Mouse (Mus musculus): ENCODE measurements around the gene Snx15. TPM values are rescaled to one million over a fixed set of nuclear protein-coding genes. Genes with fewer than 3 reads are reported as not detected.
A peak's percentile ranks its signal among the peaks of the same experiment; 100 is the strongest.

The Snx15 gene
- polyA plus RNA-seq, 1 experiment from 2014 or later = 21.0 TPM

DNA sequence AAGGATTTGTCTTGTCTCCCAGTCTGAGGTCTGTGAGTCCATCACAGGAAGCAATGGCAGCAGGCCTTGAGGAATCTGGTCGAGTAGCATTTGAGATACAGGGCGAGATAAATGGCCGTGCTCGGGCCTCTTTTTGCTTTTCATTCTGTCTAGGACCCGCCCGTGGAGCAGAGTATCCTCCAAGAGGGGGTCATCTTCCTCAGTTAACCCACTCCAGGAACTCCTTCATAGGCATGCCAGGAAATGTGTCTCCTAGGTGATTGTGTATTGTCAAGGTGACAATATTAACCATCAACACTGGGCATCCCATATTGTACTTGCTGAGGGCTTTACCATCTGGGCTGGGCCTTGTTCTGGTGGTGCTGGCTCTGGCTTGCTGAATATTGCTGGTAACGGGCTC is 34.0 kb downstream of the Snx15 start, which contains the start of gene AC131692.1:
AC131692.1 (plus strand) TSS at position 301 of the 400 bp plus-strand sequence.
- Histone ChIP-seq H3K4me1 (no peaks in the 10 kb centered on the region), H3K9ac (no peak within 1 kb of the TSS), H3K27ac (replicated peaks) (no peak within 1 kb of the TSS), H3K4me2 (no peak within 1 kb of the TSS), H3K27me3 (replicated peaks) (no peaks in the 10 kb centered on the region), H3K36me3 (peaks cover 74% of the 10 kb centered on the region), H3K9me3 (no peaks in the 10 kb centered on the region), H3K4me3 (no peak within 1 kb of the TSS)
- WGBS = 88% methylated on average over 7 of the region's 7 CpGs
- ATAC-seq (ENCODE audit: extremely low read depth, insufficient number of reproducible peaks, low FRiP score, low TSS enrichment) = no peak

DNA sequence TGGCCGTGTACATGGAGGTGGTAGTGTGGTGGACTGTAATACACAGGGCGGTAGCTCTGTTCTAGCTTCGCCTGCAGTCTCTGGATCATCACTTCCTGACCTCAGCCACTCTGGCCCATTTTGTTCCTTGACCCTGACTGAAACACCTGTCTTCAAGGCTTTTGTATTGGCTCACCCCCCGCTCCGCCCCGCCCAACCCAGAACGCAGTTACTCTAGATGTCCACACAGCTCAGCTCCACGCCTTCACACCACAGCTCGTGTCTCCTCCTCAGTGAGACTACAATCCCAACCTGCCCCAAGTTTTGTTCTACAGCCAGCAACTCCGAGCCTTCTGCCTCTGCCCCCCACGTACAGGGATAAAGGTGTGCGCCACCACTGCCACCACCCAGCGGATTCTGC is 39.3 kb downstream of the Snx15 start:
- Histone ChIP-seq H3K27ac (replicated peaks) (no peak overlapping the region), H3K9ac (no peak overlapping the region), H3K4me3 (no peak overlapping the region), H3K4me1 (peaks cover 16% of the 10 kb centered on the region), H3K27me3 (replicated peaks) (no peaks in the 10 kb centered on the region), H3K36me3 (peaks cover 69% of the 10 kb centered on the region), H3K4me2 (no peak overlapping the region), H3K9me3 (no peaks in the 10 kb centered on the region)
- 91% methylated on average over 13 of the region's 13 CpGs for WGBS
- no peak for ATAC-seq (ENCODE audit: extremely low read depth, insufficient number of reproducible peaks, low FRiP score, low TSS enrichment)

DNA sequence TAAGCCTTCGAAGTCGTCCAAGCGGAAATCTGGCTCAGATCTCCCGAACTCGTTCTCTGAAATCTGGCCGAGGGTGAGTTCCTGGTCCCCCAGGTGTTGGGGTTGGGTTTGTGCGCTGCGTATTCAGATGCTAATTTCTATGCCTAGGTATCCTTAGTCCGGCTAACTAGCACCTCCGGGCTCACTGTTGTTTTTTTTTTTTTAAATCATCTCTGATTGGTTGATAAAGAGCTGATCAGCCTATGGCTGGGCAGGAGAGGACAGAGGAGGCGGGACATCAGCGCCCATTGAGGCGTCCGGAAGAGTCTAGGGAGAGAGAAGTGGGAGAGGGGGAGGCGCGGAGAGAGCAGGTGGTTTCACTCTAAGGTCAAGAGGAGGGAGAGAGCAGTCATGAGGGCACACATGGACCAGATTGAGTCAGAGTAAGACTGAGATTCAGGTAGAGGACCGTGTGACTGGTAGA is 42.7 kb downstream of the Snx15 start:
- 0% methylated on average over 17 of the region's 17 CpGs for WGBS

DNA sequence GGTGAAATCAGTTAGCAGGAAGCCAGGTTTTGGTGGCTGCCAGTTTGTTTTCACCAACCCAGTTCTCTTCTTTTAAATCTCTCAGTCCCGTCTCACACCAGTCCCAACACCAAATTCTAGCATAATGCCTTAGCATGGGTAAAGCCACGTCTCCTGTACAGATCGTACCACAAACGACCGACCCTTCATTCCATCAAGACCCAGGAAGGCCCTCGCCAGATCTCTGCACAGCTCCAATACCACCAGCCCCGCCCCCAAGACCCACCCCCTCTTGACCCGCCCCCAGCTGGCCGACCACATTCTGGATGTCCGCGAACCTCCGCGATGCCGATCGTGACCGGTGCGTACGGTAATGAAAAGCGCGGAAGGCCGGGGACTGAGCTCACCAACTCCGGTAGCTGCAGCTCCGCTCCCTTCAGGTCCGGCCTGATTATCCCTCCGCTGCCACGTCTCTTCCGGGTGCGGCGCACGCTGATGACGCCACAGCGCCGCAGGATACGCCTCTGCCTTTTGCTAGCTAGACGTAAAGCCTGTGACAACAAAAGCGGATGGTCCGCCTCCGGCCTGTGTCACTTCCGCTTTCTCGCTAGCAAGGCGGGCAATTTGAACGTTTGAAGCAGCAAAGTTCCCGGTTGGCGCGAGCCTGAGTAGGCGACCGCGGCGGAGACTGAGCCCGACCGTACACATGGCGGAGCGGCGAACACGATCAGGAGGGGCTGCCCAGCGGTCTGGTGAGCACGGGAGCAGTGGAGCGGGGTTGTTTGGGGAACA is 43.4 kb downstream of the Snx15 start, which contains the start of the genes Zfpl1 and Cdca5:
Zfpl1 (minus strand) TSS at position 479 of the 771 bp plus-strand sequence.
Cdca5 (plus strand) TSS at position 506 of the 771 bp plus-strand sequence.
- no peaks in the 10 kb centered on the region for H3K27me3 ChIP-seq (replicated peaks)
- peak within 1 kb of the TSS; percentile 94 for H3K4me2 ChIP-seq
- H3K27ac ChIP-seq (replicated peaks) = peak within 1 kb of the TSS; percentile 59
- no peaks in the 10 kb centered on the region for H3K9me3 ChIP-seq
- H3K4me1 ChIP-seq = peaks cover 22% of the 10 kb centered on the region
- peak; percentile 79 for ATAC-seq (ENCODE audit: extremely low read depth, insufficient number of reproducible peaks, low FRiP score, low TSS enrichment)
- peak within 1 kb of the TSS; percentile 89 for H3K9ac ChIP-seq
- peak within 1 kb of the TSS; percentile 84 for H3K4me3 ChIP-seq
- under 1% methylated on average over 58 of the region's 58 CpGs for WGBS
- H3K36me3 ChIP-seq = peaks cover 68% of the 10 kb centered on the region

More for the DNA sequence above, 42.7 kb downstream of the Snx15 start:
- Histone ChIP-seq H3K36me3 (peaks cover 68% of the 10 kb centered on the region), H3K27ac (replicated peaks) (peak overlapping the region; percentile 59), H3K4me1 (peaks cover 22% of the 10 kb centered on the region), H3K4me3 (peak overlapping the region; percentile 84), H3K9me3 (no peaks in the 10 kb centered on the region), H3K9ac (peak overlapping the region; percentile 89), H3K27me3 (replicated peaks) (no peaks in the 10 kb centered on the region), H3K4me2 (peak overlapping the region; percentile 93)
- ATAC-seq (ENCODE audit: extremely low read depth, insufficient number of reproducible peaks, low FRiP score, low TSS enrichment) = no peak

DNA sequence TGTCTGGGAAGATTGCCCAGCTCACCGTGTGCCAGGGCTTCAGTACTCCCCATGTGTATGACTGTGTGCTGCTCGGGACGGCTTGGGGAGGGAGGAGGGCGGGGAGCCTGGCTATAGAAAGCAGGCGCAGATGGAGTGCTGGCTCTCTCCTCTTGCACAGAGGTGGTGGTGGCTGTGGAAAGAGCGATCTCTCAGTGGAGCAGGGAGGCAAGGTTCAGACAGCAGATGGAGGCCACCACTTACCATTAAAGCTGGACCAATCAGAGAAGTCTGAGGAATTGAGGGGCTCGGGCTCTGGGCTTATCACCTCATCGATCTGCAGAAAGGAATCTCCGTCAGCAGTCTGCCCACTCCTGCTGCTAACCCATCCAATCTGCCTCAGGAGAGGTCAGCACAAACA is 45.9 kb downstream of the Snx15 start, which contains the start of gene Gm28374:
Gm28374 (minus strand) TSS at position 101 of the 400 bp plus-strand sequence.
- H3K4me2 ChIP-seq = no peak within 1 kb of the TSS
- no peak for ATAC-seq (ENCODE audit: extremely low read depth, insufficient number of reproducible peaks, low FRiP score, low TSS enrichment)
- no peaks in the 10 kb centered on the region for H3K9me3 ChIP-seq
- no peak within 1 kb of the TSS for H3K9ac ChIP-seq
- no peaks in the 10 kb centered on the region for H3K27me3 ChIP-seq (replicated peaks)
- H3K4me1 ChIP-seq = peaks cover 27% of the 10 kb centered on the region
- WGBS = 84% methylated on average over 9 of the region's 9 CpGs
- H3K27ac ChIP-seq (replicated peaks) = no peak within 1 kb of the TSS
- H3K36me3 ChIP-seq = peaks cover 48% of the 10 kb centered on the region
- no peak within 1 kb of the TSS for H3K4me3 ChIP-seq

DNA sequence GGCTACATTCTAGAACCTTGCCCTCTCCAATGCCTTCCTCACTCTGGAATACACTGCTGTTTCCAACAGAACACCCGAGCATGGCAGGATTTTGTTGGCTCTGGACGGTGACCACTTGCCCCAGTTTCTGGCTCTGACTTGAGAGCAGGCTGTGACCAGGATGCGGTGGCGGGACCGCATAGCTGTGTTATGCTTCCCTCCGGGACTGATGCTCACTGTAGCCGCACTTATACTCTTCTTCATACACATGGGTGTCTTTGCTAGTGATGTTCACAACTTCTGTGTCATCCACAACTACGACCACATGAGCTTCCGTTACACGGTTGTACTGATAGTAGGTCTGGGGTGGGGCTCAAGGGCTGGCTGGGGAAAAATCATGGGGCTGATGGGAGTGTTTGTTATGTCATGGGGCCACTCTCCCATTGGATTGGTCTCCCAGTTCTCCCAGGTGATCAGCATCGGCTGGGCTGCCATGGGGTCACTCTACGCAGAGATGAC is 48.1 kb downstream of the Snx15 start, which contains the start of gene Tmem262:
Tmem262 (plus strand) TSS at position 51 of the 498 bp plus-strand sequence.
- no peak within 1 kb of the TSS for H3K9ac ChIP-seq
- WGBS = 89% methylated on average over 12 of the region's 12 CpGs

DNA sequence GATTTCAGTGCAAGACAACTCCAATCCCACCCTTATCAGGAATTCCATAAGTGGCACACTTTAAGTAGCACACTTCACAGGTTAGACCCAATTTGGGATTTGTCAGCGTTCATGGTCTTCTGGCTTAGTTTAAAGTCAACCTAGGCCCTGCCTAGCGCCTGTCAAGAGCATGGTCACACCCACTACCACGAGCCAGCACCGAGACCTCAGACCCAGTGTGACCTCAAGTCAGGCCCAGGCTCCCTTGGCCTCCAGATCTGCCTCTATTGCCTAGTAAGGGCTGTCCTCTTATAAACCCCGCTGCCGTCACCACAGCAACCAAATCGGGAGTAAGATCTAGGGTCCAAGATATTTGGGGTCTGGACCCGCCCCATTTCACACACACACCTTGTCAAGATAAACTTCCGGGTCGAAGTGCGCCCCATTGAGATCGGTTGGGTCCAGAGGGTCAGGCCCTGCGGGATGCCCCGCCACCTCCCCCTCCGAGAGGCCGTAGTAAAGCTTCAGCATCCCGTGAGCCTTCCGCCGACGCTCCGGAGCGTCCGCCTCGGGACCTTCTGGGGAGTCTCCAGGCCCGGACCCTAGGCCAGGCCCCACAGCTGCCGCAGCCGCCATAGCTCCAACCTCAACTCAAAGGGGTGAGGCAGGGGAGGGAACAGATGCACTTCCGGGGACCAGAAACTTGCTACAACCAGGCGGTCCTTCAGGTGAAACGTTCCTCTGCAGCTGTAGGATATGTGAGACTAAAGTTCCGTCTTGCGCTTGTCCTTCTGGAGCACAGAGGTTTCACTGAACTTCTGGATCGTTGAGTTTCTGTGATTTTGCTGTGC is 51.3 kb downstream of the Snx15 start, which contains the start of gene Vps51:
Vps51 (minus strand) TSS at position 668 of the 830 bp plus-strand sequence.
- ATAC-seq (ENCODE audit: extremely low read depth, insufficient number of reproducible peaks, low FRiP score, low TSS enrichment) = peak; percentile 45
- H3K27ac ChIP-seq (replicated peaks) = peak within 1 kb of the TSS; percentile 69
- 1% methylated on average over 33 of the region's 33 CpGs for WGBS
- no peaks in the 10 kb centered on the region for H3K27me3 ChIP-seq (replicated peaks)
- H3K4me3 ChIP-seq = peak within 1 kb of the TSS; percentile 72
- peaks cover 13% of the 10 kb centered on the region for H3K4me1 ChIP-seq
- peak within 1 kb of the TSS; percentile 79 for H3K4me2 ChIP-seq
- H3K36me3 ChIP-seq = peaks cover 53% of the 10 kb centered on the region
- H3K9me3 ChIP-seq = no peaks in the 10 kb centered on the region
- H3K9ac ChIP-seq = peak within 1 kb of the TSS; percentile 82

More for the DNA sequence above, 48.1 kb downstream of the Snx15 start, which contains the start of gene Tmem262:
- peaks cover 25% of the 10 kb centered on the region for H3K4me1 ChIP-seq
- H3K27me3 ChIP-seq (replicated peaks) = no peaks in the 10 kb centered on the region
- no peak for ATAC-seq (ENCODE audit: extremely low read depth, insufficient number of reproducible peaks, low FRiP score, low TSS enrichment)
- H3K36me3 ChIP-seq = peaks cover 40% of the 10 kb centered on the region
- no peak within 1 kb of the TSS for H3K4me3 ChIP-seq
- no peaks in the 10 kb centered on the region for H3K9me3 ChIP-seq
- no peak within 1 kb of the TSS for H3K4me2 ChIP-seq
- no peak within 1 kb of the TSS for H3K27ac ChIP-seq (replicated peaks)

DNA sequence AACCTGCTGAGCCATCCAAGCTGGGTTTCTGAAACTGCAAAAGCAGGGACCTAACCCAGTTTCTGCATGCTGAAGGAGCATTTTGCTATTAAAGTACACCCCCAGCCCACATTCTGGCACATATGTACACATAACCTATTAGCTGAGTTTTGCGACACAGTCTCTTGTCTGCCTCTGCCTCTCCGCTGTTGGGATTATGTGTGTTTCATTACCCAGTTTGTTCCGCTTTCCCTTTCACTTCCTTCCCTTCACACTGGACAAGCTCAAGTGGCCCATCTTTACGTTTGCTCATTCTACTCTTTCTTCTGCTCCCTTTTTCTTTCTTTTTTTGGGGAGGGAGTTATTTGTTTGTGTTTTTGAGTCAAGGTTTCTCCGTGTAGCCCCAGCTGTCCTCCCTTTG is 54.2 kb downstream of the Snx15 start:
- Histone ChIP-seq H3K4me2 (no peak overlapping the region), H3K9me3 (no peaks in the 10 kb centered on the region), H3K4me3 (no peak overlapping the region), H3K27ac (replicated peaks) (no peak overlapping the region), H3K9ac (no peak overlapping the region), H3K4me1 (peaks cover 13% of the 10 kb centered on the region), H3K27me3 (replicated peaks) (no peaks in the 10 kb centered on the region), H3K36me3 (peaks cover 57% of the 10 kb centered on the region)
- WGBS = 92% methylated on average over 5 of the region's 5 CpGs
- no peak for ATAC-seq (ENCODE audit: extremely low read depth, insufficient number of reproducible peaks, low FRiP score, low TSS enrichment)

DNA sequence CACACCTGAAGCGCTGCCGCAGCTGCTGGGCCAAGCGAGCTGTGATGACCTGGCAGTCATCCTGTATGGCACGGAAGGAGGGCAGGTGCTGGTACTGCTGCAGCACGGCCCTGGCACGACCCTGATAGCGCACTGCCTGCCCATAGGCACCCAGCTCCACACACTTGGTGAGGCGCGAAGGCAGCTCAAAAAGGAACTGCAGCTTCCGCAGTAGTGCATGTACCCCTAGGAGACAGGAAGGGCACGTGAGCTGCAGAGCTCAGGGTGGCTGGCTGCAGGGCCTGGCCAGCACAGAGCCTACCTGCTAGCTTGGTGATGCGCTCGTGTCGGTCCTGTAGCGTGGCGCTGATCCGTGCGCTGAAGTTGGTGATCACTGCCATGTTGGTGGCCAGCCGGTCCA is 56.8 kb downstream of the Snx15 start:
- Histone ChIP-seq H3K9me3 (no peaks in the 10 kb centered on the region), H3K4me1 (peaks cover 26% of the 10 kb centered on the region), H3K36me3 (peaks cover 63% of the 10 kb centered on the region), H3K4me2 (no peak overlapping the region), H3K4me3 (no peak overlapping the region), H3K27me3 (replicated peaks) (no peaks in the 10 kb centered on the region), H3K27ac (replicated peaks) (no peak overlapping the region), H3K9ac (no peak overlapping the region)
- 89% methylated on average over 19 of the region's 19 CpGs for WGBS
- no peak for ATAC-seq (ENCODE audit: extremely low read depth, insufficient number of reproducible peaks, low FRiP score, low TSS enrichment)

DNA sequence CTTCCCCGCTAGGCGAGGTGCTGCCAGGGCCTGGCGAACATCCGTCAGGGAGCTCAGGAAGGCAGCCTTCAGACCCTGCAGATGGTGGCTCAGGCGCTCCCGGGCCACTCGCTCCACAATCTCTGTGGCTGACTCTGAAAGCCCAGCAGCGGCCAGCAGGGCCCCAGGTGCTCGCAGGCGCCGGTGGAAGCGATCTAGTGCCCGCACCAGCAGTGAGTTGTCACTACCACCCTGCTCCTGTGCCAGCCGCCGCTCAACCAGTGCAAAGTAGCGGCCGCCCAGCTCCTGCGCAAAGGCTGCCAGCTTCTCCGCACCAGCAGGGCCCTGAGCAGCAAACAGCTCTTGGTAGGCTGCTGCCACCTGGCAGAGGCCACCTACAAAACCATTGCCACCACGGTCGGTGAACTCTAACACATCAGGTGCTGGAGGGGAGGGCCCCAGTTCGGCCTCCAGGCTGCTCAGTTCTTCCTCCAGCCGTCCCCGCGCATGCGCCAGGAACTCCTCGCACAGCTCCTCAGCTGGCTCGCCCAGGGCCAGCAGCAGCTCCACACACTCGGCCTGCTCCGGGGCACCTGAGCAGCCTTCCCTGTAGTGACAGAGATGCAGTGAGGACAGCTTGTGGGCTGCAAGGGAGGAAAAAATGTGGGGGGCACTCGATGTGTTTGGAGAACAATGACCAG is 57.4 kb downstream of the Snx15 start:
- no peaks in the 10 kb centered on the region for H3K27me3 ChIP-seq (replicated peaks)
- H3K4me3 ChIP-seq = no peak overlapping the region
- 91% methylated on average over 31 of the region's 31 CpGs for WGBS
- no peak overlapping the region for H3K9ac ChIP-seq
- H3K27ac ChIP-seq (replicated peaks) = no peak overlapping the region
- peaks cover 63% of the 10 kb centered on the region for H3K36me3 ChIP-seq
- peaks cover 23% of the 10 kb centered on the region for H3K4me1 ChIP-seq
- no peak overlapping the region for H3K4me2 ChIP-seq
- H3K9me3 ChIP-seq = no peaks in the 10 kb centered on the region
- ATAC-seq (ENCODE audit: extremely low read depth, insufficient number of reproducible peaks, low FRiP score, low TSS enrichment) = no peak

Data from heart, embryonic 13.5 days (tissue).